Mouse (Mus musculus) erythroblast, adult 5-6 weeks (primary cell): ENCODE results near the gene Papss1. TPM values are rescaled to one million over a fixed set of nuclear protein-coding genes. Genes with fewer than 3 reads are reported as not detected.
"Not testable (repeated sequence)": the region's sequence is repeated elsewhere in the genome, so short reads cannot be mapped to it uniquely, and the experiment has no call there.

ENCODE experiments used
- ATAC-seq: replicated peaks from 2 replicates; pipeline ENCODE4 v1.8.0; 2016; ENCODE audit warnings: moderate number of reproducible peaks, mild to moderate bottlenecking, moderate TSS enrichment, inconsistent platforms; ENCODE audit not compliant: poor library complexity, low FRiP score, severe bottlenecking
- total RNA-seq, 2 experiments: library from RNA; stranded (forward) in 1 of 2; stranded (reverse) in 1 of 2; fragments of 150-400 nt in 1 of 2; fragments of 200-764, 138-1000 nt in 1 of 2; gene quantifications; 2 replicates each; pipeline versions ENCODE4 v1.2.3 to v1.2.4; 2015 to 2017; ENCODE audit warnings: low replicate concordance in 2 of 2

Gene Papss1
- 5.6 TPM in 2 replicates for total RNA-seq (2015; ENCODE audit: low replicate concordance)
- 5.2 and 5.6 TPM in 2 replicates for total RNA-seq (2017; ENCODE audit: low replicate concordance)

DNA sequence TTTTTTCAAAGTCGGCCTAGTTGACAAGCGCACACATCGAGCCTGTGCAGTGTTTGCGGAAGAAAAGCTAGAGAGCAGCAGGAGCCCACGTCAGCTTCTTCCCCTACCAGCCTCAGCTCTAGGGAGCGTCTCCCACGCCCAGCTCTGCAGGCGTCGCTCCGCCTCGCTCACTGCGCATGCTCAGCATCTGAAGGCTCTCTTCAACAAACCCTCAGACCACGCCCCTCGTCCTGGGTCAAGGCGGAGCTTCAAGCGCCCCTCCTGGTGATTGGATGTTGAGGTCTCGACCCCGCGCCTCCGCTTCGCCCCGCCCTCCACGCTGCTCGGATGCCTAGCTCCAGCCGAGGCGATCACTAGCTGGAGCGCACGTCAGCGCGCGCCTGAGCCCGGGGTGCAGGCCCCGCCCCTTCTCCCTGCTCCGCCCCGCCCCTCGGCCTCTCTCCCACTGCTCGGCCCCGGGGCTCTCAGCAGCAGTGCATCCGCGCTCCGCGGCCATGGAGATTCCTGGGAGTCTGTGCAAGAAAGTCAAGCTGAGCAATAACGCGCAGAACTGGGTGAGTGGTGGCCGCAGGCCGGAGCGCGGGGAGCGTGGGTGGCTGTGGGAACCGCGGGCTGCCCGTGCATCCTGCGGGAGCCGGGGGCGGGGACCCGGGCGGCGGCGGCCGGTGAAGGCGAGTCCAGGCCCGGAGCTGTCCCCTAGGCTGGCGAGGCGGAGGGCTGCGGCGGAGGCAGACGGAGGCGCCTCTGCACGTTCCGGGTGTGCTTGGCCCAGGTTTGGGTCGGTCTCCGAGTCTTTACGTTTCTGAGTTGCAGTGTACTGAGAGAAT lies at the start of gene Papss1:
Gene Papss1 (plus strand): TSS at position 339 of the 827 bp plus-strand sequence.
- peak; percentile 99 for ATAC-seq

DNA sequence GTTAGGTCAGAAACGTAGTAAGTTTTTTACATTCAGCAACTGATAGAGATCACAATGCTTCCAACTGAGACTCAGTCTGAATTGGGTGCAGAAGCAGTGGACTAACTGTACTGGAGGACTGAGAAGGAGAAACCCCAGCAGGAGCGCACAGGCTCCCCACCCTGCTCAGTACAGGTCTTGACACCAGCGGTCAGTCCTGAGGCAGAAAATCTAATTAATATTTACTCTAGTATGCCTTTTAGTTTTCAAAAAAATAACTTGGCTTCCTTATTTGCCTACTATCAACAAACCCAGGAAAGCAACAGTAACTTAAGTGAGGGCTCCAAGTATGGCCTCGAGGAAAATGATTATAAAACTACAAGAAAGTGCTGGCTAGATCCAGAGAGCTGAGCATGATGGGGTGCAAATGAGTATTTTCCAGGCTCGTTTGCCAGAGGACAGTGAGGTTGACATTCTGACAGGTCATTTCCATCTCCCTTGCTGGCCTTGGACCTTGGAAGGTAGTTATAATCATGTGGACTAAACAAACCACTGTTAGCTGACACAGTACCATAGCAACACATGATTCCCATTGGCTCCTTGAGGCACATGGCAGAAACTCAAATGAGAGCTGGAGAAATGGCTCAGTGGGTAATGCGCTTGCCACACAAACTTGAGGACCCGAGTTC lies 48.1 kb upstream of the Papss1 start:
- ATAC-seq: no peak

DNA sequence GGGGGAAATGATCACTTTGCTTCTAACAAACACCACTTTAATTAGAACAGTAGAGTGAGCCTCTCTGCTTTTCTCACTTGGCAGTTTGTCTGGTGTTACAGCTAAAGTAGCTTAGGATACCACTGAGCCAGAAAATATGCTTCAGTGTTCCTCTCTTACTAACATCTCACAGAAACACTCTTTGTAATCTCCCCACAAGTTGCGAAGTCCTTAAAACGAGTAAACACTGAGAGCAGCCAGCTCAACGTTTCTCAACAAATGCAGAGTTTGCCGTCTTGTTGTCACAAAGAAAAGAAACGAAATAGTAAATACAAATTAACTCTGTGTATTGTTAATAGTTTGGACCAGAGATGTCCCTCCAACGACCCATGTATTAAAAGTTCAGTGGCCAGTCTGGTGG lies 46.8 kb upstream of the Papss1 start:
- ATAC-seq: no peak

DNA sequence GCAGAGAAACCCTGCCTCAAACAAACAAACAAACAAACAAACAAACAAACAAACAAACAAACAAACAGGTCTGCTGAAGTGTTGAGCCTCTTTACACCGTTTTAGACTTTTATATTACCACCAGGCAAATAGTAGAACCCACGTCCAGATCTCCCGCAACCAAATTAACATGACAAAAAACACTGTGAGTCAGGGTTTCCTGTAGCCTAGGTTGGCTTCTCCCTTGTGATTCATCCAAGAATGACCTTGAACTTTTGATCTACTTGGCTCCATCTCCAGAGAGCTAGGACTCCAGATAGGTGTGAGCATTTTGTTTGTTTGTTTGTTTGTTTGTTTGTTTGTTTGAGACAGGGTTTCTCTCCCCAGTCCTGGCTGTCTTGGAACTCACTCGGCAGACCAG lies 43.4 kb upstream of the Papss1 start:
- ATAC-seq: no peak

DNA sequence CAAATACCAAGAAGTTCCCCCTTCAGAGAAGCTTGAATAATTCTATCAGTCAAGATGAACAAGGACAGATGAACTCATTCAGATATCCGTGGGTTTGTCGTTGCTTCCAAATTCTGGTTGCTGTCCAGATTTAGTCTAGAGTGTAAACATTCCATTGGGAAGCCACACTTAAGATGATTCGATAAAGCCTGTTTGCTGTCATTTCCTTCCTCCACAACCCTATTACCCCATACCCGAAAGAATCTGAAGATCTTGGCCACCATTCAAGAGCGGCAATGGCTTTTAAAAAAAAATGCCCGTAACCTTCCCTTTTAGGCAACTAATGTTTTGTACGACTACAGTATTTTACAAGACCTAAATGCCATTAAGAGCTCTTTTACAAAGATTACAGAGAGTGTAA lies 42.3 kb upstream of the Papss1 start:
- ATAC-seq: no peak

DNA sequence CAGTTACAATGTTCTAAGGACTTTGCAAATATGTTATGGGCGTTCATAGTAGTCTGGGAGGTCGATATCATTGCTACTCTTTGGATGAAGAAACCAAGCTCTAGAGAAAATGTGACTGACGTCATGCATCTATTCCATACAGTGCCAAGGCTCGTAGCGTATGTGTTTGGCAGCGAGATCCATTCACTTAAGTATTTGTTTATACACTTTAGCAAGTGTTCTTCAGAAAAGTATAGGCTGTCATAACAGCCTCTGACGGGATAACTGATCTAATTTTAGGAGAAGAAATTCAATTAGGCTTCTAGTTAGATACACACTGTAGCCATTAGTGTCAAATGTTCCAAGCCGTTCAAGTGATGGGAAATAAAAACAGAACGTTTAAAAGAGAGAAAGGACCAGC lies 40.8 kb upstream of the Papss1 start:
- ATAC-seq: no peak

DNA sequence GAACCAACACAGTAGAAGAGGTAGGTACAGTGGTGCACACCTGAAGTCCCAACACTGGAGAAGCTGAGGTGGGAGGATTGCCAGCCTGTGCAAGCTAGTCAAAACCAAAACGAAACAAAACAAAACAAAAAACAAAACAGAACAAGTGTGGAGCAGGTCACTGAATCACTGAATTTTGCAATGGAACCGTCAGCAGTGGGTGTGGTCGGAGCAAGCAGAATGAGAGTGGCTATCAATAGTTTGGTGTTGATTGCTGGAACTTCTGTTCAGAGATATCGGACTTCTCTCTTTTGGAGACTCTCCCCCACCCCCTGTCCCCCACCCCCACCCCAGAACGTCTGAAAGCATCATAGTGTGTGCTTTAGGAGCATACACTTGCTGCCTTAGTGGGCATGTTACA lies 40.4 kb upstream of the Papss1 start:
- ATAC-seq: no peak

DNA sequence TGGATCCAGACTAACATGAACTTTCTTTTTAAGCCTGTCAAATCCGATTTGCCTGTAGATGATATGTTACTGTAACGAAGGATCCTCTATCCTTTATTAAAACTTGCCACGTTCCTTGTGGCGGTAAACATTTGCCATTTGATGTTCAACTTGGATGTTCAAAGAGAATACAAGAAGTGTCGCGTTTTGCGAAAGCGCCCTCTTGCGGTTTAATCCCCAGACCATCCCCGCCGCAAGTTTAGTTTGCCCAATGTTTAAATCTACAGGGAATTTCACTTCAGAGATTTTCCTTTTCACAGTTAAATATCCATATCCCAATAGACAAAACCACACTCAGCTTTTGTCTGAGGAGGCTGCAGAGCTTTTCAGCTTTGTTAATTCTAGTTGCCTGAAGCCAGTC lies 39.8 kb upstream of the Papss1 start:
- no peak for ATAC-seq

DNA sequence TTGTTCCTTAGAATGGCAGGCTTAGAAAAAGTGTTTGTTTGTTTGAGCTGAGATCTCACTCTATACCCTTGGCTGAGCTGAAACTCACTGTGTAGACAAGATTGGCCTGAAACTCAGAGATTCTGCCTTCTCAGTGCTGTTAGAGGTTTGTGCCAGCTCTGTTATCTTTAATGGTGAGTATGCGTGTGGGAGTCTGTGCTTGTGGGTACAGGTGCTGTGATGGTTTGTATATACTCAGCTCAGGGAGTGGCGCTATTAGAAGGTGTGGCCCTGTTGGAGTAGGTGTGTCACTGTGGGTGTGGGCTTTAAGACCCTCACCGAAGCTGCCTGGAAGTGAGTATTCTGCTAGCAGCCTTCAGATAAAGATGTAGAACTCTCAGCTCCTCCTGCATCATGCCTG lies 39.3 kb upstream of the Papss1 start:
- ATAC-seq: no peak

DNA sequence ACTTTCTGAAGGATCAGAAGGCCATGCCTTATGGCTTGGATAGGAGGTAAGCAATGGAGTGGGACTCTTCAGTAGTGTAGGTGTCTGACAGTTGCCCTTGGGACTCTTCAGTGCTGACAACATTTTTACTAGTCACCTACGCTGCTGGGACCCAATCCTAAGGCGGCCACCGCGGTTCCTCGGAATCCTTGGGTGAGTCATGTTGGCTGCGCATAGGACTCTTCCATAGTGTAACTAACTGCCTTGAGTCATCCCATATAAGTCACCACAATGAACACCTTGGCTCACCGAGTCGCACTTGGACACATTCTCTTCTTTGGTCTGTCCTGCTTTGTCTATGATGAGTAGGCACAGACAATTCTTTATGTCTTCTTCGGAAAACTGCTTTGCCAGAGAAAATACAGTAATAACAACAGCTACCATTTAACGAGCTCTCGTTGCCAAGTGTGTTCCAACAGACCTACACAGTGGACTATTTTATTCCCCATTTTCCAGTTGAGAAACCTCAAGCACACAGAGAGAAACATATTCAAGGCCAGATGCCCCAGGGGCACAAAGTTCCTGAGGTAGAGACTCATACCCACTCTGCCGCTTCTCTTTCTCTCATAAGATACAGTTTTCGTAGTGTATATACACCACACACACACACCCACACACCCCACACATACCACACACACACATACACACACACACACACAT lies 23.2 kb upstream of the Papss1 start:
- ATAC-seq: no peak

DNA sequence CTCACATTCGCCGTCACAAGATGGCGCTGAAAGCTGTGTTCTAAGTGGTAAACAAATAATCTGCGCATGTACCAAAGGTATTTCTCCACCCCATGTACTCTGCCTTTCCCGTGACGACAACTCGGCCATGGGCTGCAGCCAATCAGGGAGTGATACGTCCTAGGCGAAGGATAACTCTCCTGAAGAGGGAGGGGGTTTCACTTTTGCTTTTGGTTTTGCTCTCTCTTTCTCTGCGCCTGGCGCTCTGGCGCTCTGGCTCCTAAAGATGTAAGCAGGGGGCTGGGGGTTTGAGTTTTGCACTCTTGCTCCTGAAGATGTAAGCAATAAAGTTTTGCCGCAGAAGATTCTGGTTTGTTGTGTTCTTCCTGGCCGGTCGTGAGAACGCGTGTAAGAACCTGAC lies 17.0 kb upstream of the Papss1 start:
- ATAC-seq: not testable (repeated sequence)

DNA sequence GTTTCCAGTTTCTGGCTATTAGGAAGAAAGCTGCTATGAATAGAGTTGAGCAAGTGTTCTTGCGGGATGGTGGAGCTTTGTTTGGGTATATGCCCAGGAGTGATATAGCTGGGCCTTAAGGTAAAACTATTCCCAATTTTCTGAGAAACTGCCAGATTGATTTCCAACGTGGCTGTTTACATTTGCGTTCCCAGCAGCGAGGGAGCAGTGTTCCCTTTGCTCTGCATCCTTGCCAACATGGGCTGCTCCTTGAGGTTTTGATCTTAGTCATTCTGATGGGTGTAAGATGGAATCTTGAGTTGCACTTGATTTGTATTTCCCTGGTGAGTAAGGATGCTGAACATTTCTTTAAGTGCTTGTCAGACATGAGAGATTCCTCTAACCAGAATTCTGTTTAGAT lies 14.5 kb upstream of the Papss1 start:
- ATAC-seq: no peak

DNA sequence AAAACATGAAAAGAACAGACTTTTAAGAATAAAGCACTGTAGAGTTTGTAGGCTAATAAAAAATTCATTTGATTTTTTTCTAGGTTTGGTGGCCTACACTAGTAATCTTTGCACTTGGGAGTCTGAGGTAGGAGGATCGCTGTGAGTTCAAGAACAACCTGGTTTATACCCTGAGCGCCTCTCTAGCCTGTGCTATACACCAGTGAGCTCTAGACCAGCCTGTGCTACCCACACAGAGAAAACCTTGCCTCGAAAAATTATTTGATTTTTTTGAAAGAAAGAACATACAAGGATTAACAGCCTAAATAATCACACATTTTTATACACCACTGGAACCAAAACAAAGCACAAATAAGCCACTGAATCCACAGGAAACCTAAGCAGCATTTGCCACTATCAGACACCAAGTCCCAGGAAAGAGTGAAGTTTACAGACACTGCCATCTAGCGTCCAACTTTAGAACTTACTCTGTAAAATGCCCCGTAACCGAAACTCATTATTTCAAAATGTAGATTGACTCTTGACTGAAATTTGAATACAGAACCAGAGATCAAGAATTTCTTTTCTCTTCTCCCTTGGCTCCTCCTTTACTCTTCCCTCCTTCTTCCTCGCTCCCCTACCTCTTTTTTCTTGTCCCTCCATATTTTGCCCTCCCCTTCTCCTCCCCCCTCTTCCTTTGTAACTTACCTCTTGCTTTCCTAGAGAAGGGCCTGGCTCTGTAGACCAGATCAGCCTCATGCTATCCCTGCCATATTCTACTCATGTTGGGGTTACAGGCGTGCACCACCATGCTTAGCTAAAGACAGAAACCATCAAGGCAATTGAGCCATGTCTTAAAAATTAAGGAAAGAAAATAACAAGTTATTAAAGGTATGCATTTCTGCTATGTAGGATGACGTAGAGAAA lies 12.0 kb upstream of the Papss1 start:
- ATAC-seq: peak; percentile 65

DNA sequence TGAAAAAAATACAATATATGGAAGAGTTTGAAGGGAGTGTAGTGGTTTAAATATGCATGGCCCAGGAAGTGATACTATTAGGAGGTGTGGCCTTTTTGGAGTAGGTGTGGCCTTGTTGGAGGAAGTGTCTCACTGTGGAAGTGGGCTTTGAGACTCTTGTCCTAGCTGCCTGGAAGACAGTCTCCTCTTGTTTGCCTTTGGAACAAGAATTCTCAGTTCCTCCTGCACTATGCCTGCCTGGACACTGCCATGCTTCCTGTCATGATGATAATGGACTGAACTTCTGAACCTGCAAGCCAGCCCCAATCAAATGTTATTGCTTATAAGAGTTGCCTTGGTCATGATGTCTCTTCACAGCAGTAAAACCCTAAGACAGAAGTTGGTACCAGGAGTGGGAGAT lies 8.8 kb upstream of the Papss1 start:
- ATAC-seq: no peak

DNA sequence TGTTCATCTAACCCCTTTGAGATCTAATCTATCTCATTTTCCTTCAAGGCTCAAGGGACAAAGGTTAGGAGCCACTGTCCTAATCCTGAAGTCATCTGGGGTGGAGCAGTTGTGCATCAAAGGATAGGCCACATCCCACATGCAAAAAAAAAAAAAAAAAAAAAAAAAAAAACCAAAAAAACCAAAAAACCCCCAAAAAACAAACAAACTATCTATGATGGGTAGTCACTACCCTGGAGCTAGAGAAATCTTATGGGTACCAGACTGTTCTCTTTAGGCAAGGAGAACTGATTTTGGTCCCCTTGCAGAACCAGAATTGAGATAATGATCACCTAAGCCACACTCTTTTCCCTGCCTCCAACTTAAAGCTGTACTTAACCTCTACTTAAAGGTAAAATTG lies 3.0 kb upstream of the Papss1 start:
- no peak for ATAC-seq

DNA sequence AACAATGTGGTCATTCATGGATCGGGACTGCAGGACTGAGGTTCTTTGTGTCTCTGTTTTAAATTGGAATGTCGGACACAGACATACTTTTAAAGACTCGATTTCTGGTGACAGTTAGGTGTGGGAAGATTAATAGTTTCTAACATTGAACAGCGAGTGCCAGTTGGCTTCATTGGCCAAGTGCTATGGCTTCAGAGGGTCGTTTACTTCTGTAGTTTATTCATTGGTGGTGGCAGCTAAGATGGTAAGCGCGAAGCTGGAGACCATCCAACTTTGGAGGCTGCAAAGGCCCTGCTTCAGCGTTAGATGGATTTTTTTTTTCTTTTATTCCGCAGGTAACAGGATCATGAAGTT lies 666 bp downstream of the Papss1 start:
- no peak for ATAC-seq

DNA sequence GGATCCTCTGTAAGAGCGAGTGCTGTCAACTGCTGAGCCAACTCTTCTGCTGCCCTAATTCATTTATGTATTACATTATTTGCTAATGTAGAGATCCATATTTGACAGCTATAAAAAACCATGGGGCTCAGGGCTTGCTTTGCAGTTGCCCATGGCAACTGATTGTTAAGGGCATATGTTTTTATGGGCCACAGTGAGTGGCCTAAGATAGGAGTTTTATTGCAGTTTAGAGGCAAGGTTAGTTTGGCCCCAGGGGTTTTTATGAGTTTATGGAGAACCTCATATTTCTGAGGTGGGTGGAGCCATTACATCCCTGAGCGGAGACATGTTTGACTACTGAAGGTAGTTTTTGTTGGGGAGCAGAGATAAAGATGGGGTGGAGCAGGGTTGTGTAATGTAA lies 1.7 kb downstream of the Papss1 start:
- no peak for ATAC-seq

DNA sequence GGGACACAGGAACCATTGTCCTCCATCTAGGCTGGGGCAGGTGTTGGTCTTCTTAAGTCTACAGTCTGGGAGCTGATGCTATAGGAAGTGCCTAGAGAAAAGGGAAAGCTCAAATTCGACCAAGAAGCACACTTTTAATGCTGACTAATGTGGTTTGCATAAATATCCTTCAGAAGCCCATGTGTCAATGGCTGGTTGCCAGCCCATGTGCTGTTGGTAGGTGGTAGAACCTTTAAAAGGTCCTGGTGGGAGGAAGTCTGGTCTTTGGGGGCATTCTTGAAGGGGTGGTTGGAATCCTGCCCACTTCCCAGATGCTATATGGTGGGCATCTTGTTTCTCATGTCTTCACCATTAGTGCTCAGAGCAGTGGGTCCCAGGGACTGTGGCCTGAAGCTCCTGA lies 5.9 kb downstream of the Papss1 start:
- no peak for ATAC-seq

DNA sequence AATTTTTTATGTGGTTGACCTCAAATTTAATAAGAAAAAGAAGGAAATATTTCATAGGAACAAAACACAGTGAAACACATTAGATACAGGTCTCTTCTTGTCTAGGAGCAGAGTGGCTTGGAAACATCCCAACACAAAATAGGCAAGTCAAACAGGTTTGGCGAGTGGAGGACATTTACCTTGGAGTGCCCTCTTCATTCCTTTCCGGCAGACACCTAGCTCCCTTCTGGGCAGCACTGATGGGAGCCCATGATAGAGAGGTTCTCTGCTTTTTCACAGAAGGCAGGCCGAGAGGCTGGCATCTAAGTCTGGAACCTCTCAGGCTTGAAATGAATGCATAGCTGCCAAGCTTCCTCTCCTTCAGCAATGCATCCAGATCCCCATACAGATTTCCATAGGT lies 9.0 kb downstream of the Papss1 start:
- ATAC-seq: no peak
